Mouse (Mus musculus) G1E (cell line): Measurements from ENCODE around the gene Cd3eap.

ENCODE experiments used
- CTCF ChIP-seq: IDR thresholded peaks from 2 replicates; pipeline ENCODE4 v1.5.1; 2012; ENCODE audit warnings: low read depth, low read length, inconsistent platforms, mixed read lengths
- GATA2 ChIP-seq: IDR thresholded peaks from 2 replicates; pipeline ENCODE4 v1.6.1; 2012; ENCODE audit warnings: low read depth, low read length, inconsistent platforms, borderline replicate concordance

DNA sequence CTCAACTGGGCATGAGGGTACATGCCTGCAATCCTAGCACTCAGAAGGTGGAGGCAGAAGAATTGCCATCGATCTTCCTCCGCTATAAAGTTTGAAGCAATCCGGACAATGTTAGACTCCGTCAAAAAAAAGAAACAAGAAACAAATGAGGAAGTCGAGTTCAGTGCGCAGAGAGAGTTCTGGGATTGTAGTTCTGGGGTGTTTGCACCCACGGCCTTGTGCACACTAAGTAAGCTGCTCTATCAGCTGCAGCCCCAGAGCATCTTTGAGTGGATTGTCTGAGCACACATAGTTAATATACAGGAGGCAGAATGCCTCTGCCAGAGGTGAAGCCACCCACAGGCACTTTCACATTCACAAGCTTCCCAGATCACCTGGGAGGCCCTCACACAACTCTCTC, 40.6 kb downstream of the Cd3eap start:
- TF ChIP-seq CTCF (no peak), GATA2 (no peak)
